Mouse (Mus musculus) forelimb bud, embryonic 11.5 days (tissue): ENCODE measurements around the gene Matk.
"Not testable (repeated sequence)": the region's sequence is repeated elsewhere in the genome, so short reads cannot be mapped to it uniquely, and the experiment has no call there.

ENCODE experiments used
- DNase-seq: peaks from one replicate; pipeline ENCODE4 v3.0.0-alpha.2; 2012; ENCODE audit warnings: low read depth, low spot score

Matk gene

GRCm38 (mm10) chr10:81252424-81253419 lies at the start of gene Matk:
TSS of gene Matk (plus strand) at chr10:81252935.
- peak; percentile 64 for DNase-seq

- DNase-seq, result no peak
These were observed 49.6 kb upstream of the Matk start for GRCm38 (mm10) chr10:81202978-81203720.

GRCm38 (mm10) chr10:81204137-81204536 lies 48.6 kb upstream of the Matk start:
- no peak for DNase-seq

- no peak for DNase-seq
These were observed 42.6 kb upstream of the Matk start for GRCm38 (mm10) chr10:81210154-81210553.

- no peak for DNase-seq
These were observed 36.5 kb upstream of the Matk start for GRCm38 (mm10) chr10:81216260-81216659.

GRCm38 (mm10) chr10:81216810-81217209 lies 35.9 kb upstream of the Matk start:
- DNase-seq, result no peak

- DNase-seq, result not testable (repeated sequence)
These were observed 35.5 kb upstream of the Matk start for GRCm38 (mm10) chr10:81217267-81217666.

GRCm38 (mm10) chr10:81217964-81218363 lies 34.8 kb upstream of the Matk start:
- DNase-seq, result peak; percentile 49

- DNase-seq, result no peak
These were observed 31.2 kb upstream of the Matk start for GRCm38 (mm10) chr10:81221402-81222015.

GRCm38 (mm10) chr10:81223731-81224130 lies 29.0 kb upstream of the Matk start:
- not testable (repeated sequence) for DNase-seq

GRCm38 (mm10) chr10:81229735-81230437 lies 22.8 kb upstream of the Matk start:
- DNase-seq, result no peak

GRCm38 (mm10) chr10:81230438-81231332 lies 22.1 kb upstream of the Matk start, which contains the start of gene Atcay:
TSS of gene Atcay (minus strand) at chr10:81230833.
- peak; percentile 33 for DNase-seq

- DNase-seq, result no peak
These were observed 21.3 kb upstream of the Matk start for GRCm38 (mm10) chr10:81231436-81231835.

- peak; percentile 80 for DNase-seq
These were observed 20.0 kb upstream of the Matk start, which contains the start of gene Zfr2 for GRCm38 (mm10) chr10:81232580-81233225. TSS of gene Zfr2 (plus strand) at chr10:81233155.

GRCm38 (mm10) chr10:81233226-81233585 lies 19.5 kb upstream of the Matk start:
- no peak for DNase-seq

- no peak for DNase-seq
These were observed 18.5 kb upstream of the Matk start for GRCm38 (mm10) chr10:81234206-81234605.

GRCm38 (mm10) chr10:81236471-81237268 lies 16.1 kb upstream of the Matk start:
- no peak for DNase-seq

GRCm38 (mm10) chr10:81238618-81239017 lies 14.1 kb upstream of the Matk start:
- no peak for DNase-seq

GRCm38 (mm10) chr10:81240876-81241275 lies 11.9 kb upstream of the Matk start:
- peak; percentile 68 for DNase-seq
